Mouse (Mus musculus): ENCODE data around the gene Sipa1l3.

Sipa1l3 gene

DNA sequence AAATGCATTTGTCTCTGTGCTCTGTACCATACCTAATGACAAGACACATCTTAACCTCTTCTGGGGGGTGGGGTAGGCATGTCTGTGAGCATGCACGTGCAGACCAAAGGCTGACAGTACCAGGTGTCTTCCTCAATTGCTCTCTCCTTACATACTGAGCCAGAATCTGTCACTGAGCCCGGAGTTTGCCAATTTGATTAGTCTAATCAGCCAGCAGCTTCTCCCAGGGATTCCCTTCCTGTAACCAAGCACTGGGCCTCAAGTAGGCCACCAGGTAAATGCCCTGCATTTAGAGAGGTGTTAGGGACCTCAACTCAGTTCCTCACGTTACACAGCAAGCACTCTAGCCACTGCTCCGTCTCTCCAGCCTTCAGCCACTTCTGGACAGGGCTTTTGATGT lies 38.3 kb downstream of the Sipa1l3 start:
- no peak for DNase-seq (ENCODE audit: low spot score in 2 of 2)

DNA sequence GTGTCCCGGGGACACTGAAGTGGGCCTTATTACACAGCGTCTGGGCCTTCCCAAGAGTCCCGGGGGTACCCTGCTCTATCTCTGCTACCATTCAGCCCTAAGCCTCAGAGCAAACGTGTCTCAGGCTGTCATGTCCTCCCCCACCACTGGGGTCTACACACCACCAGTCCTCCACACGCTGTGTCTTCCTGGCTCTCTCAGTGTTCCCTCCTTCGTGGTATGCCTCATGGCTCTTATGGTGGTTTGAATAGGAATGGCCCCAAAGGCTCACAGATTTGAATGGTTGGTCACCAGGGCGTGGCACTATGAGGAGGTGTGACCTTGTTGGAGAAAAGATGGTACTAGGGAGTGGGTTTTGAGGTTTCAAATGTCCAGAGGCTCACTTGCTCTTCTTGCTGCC lies 43.4 kb downstream of the Sipa1l3 start:
- DNase-seq (ENCODE audit: low spot score in 2 of 2): no peak

DNA sequence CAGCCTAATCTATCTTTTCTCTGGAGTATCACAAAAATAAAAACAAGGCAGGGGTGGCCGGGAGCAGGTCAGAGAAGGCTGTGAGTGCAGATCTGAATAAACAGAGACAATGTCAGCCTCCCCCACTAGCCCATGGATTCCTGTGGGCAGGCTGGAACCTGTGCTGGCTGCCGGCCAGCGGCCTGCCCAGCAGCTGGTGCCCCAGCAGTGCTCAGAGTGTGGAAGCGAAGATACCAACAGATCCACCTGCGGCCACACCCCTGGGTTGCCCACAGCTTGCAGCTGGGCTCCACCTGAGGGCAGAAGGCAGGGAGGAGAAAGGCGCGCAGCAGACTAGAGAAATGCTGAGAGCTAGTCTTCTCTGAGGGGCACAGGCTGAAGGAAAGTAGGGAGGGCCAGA lies 47.1 kb downstream of the Sipa1l3 start:
- DNase-seq (ENCODE audit: low spot score in 2 of 2): peak; percentile 60 to 67

DNA sequence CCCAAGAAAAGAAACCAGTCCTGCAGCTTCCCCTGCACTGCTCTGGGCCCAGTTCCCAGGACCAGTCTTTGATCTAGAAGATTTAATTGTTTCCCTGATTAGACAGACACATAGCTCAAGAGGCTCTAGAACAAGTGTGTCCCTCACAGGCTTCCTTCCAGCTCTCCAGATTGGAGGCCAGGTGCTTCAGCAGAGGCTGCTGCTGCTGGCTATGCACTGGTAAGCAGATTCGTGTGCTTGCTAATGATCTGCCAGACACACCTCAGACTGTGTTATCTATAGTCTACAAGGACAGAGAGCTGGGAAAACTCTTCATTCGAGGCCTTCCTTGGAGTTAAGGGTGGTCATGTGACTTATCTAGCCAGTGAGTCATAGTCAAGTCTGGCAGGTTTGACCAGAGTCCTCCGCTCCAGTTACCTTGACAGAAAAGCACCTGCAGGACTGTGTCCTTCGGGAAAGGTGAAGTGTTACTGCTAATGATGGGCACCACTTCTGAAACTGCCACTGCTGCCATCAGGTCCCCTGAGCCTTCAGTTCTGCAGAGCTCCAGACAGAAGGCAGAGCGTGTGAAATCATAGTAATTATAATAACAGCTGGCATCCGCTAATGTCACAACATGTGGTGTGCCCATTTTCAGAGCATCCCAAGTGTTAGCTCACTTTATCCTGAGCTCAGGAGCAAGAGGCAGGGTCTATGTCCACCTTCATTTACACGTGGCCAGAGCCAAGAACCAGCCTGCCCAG lies 48.7 kb downstream of the Sipa1l3 start:
- DNase-seq (ENCODE audit: low spot score in 2 of 2): peak in 1 of 2 experiments; percentile 50

DNA sequence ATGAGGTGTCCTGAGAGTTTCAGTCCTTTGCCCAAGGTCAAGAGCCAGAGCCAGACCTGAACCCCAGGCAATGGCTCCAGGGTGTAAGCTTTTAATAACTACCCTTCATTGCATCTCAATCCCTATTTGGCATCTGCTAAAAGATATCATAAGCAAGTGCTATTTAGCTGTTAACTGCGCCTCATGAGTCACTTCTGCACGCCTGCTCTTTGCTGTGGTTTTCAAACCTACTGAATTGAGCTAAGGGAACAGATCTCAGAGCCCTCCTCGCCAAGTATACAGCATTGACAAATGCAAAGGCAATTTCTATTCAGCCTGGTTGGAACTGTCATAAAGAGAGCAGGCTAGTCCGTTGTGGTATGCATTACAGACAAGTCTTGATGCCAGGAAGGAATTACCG lies 49.8 kb downstream of the Sipa1l3 start:
- DNase-seq (ENCODE audit: low spot score in 2 of 2): no peak

DNA sequence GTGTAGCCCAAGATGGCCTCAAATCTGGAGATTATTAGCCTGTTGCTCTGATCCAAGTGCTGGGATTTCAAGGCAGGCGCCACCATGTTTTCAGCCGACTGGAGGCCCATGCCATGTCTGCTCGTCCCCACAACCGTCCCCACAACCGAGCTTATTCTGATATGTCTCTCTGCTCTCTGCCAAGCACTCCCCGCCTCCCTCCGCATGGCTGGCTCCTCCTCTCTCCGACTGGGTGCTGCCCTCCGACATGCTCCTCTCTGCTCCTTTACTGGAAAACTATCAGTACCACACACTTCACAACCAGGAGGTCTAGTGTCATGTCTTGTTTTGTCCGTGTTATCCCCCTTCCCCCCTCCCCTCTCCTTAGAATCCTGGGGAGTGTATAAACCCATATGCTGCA lies 51.9 kb downstream of the Sipa1l3 start:
- DNase-seq (ENCODE audit: low spot score in 2 of 2): no peak

DNA sequence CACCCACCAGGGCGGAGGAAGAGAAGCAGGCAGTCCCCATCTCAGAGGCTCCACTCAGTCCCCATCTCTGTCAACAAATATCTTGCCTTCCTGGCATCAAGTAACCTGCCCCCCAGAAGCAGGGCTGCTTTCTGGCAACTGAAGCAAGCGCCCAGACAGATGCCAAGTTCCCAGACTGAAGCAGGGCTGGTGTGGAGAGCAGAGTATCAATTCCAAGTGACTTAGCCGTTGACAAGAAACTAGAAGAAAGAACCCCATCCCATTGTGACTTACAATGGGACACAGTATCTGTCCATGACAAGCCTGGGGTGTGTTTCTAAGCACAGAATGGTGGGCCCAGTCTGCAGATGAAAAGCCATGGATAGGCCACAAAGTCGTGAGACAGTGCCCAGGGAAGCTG lies 52.7 kb downstream of the Sipa1l3 start:
- DNase-seq (ENCODE audit: low spot score in 2 of 2): no peak

DNA sequence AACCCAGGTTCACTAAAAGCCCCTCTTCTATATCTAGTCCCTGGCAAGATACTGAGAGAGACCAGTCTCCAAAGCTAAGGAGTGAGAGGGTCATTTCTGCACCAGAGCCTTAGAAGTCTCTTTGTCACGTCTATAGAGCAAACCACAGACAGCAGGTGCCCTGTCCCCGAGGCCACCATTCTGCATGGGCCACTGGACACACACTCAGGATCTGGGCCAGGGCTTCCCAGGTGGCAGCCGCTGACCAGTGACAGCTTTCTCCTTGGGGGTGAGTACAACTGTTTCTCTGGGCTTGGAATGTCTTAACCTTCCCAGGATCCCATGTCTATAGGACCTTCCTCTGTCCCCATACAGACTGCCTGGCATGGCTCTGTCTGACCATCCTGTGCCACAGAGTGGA lies 55.6 kb downstream of the Sipa1l3 start:
- no peak for DNase-seq (ENCODE audit: low spot score in 2 of 2)

DNA sequence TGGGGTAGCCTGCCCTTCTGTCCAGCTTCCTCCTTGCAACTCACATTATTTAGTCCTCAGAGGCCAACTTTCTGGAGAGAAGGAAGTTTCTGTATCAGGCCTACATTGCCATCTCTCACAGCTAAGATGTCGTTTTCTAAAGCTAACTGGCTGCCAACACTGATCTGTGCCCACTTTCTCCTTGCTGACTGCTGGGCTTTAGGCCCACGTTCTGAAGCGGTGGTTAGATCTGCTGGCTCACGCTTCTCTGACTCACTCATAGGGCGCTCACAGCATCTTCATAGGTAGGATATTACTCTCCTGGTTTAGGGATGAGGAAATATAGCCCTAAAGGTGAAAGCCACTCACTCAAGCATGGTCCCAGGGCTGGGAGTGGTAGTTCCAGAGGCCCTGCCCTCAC lies 56.3 kb downstream of the Sipa1l3 start:
- DNase-seq (ENCODE audit: low spot score in 2 of 2): no peak

DNA sequence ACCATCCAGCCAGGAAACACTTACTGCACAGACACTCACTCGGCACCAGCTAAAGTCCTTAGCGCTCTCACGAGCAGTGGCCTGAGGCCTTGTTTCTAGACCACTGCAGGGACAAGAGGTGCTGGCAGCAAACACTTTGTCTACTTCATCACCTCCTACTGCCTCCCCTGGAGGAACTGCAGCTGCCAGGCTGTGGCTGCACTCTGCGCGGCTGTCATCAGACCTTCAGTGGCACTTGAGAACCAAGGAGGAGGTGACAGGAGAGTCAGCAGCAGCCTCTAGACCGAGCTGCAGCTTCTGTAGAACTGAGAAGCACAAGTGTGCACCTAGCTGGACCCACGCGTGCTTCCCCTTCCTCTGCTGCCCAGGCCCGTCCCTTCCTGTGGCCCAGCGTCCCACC lies 56.9 kb downstream of the Sipa1l3 start:
- DNase-seq (ENCODE audit: low spot score in 2 of 2): no peak

DNA sequence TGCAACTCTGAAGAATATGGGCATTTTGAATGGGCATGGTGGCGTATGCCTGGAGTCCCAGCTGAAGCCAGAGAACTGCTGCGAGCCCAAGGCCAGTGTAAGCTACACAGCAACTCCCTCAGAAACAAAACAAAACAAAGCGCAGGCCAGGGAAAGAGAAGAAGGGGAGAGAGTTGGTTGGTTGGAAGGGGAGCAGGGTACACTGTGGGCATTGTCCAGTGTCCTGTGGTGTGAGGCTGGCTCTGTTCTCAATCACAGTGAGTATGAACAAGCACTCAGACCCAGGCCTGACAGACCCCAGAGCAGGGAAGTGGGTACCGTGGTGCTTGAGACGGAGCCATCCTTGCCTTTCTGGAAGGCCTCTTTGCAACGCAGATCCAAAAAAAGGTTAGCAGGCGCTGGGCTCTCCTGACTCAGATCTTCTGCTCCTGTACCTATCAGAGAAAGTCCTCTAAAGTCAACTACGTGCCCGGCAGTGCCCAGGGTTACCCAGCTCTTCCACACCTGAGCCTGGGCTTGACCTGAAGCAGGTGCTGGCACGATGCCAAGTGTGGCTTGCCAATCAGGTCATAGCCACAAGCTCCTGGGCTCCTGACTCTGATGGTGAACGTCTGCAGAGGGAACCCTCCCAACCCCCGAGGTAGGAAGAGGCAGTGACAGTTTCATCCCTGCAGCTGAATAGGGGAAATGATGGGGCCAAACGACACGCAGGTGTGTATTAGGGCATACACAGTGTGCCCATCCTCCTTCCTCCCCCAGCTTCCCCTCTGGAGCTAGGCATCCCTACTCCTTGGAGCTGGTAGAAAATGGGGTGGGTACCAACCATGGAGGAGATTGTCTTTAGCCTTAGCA lies 59.3 kb downstream of the Sipa1l3 start:
- DNase-seq (ENCODE audit: low spot score in 2 of 2): no peak

DNA sequence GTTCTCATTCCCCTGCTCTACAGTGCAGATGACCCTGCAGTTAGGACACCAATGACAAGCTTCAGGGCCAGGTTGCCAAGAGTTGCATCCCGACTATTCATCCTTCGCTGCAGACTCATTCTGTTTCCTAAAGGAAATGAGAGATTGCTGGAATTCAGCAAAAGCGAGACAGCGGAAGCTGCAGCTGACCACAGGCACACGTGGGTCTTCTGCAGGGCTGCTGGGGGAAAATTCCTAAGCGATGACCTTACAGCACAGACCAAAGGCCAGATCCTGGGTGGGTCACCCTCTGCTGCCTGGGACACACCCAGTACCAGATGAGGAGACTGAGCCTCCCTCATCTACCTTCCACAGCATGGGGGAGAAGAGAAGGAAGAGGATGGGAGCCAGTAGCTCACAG lies 60.7 kb downstream of the Sipa1l3 start:
- no peak for DNase-seq (ENCODE audit: low spot score in 2 of 2)

DNA sequence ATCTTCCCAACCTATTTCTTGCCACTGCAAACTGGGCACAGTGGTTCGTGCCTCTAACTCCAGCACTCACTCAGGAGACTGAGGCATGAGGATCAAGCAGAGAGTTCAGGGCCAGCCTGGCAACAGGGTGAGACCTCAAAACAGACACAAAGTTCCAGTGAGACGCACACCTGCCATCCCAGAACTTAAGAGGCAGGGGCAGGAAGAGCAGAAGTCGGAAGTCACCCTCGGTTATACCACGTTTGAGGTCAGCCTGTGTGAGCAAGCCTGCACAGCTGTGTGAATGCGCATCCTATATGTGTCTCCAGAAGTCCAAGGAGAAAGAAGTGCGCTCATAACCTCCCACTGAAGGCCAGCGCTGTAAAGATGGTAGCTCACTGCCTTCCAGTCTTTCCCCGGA lies 61.7 kb downstream of the Sipa1l3 start:
- no peak for DNase-seq (ENCODE audit: low spot score in 2 of 2)

DNA sequence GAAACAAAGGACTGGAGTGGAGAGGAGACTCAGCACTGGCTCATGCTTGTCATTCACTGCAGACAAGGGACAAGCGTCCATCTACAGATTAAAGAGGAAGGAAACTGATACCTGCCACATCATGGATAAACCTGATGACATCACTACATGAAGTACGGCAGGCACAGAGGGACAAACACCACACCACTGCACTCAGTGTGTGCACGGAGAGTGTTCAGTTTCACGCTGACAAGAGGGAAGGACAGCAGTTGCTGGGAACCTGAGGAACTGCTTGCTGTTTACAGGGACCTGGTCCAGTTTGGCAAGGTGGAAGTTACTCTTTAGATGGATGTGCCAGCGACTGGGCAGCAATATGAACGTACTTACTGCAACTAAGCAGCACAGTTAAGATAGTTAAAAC lies 62.9 kb downstream of the Sipa1l3 start:
- DNase-seq (ENCODE audit: low spot score in 2 of 2): no peak

DNA sequence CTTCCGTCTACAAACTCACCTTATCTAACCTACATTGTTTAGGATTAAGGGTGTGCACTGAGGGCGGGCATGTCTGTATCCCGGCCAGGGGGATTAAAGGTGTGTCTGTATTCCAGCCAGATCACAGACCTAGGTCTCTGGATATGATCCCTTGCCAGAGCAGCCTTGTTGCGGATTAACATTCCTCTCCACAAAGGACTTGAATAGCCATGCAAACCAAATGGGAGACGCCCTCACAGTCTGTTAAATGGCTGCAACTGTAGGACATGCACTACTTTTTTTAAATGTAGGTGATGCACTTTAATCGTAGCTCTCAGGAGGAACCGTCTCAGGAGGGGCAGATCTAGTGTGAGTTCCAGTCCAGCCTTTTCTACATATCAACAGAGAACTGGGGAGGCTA lies 63.5 kb downstream of the Sipa1l3 start:
- DNase-seq (ENCODE audit: low spot score in 2 of 2): no peak

DNA sequence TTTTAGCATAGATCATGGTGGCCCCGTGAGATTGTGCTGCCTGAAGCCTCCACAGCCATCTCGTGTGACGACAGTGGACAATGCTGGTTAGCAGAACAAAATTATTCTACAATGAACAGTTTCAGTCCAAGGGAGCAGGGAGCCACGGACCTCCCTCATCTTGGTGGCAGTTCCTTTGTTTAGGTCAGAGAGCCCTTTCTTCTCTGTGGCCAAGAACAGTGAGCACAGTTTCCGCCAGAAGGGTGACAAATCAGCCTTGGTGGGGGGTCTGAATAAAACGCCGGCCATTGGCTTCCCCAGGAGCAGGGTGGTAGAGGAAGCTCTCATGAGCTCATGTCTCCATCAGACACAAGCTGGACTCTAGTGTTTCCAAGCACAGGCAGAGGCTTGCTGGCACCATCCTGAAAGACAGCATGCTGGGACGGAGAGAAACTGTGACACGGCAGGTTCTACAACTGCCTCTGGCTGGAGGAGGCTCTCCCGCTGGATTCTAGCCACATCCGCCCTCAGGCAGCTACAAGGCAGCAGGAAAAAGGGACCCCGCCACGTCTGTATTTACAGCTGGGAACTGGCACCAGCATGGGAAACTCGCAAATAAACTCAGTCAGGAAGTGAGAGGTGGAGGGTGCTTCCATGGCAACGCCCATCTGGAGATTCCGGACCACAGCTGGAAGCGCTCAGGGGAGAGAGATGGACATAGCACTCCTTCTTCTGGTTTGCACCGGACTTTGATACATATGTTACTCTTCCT lies 65.3 kb downstream of the Sipa1l3 start:
- DNase-seq (ENCODE audit: low spot score in 2 of 2): peak in 1 of 2 experiments; percentile 48

DNA sequence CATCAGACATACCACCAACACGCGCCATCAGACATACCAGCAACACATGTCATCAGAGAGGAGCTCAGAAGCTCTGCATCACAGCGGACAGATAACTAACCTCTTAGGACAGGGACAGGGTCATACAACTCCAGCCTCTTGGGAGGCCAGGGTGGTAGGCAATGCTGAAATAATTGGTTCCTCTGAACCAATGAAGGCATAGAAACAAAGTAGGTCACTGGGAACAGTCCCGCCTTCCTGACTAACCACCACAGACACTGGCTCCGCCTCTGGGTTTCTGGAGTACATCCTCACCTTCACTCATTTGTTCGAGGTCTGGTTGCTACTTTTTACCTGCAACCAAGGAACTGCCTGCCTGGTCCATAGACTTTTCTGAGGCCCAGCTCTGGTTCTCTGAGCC lies 66.1 kb downstream of the Sipa1l3 start:
- DNase-seq (ENCODE audit: low spot score in 2 of 2): no peak

DNA sequence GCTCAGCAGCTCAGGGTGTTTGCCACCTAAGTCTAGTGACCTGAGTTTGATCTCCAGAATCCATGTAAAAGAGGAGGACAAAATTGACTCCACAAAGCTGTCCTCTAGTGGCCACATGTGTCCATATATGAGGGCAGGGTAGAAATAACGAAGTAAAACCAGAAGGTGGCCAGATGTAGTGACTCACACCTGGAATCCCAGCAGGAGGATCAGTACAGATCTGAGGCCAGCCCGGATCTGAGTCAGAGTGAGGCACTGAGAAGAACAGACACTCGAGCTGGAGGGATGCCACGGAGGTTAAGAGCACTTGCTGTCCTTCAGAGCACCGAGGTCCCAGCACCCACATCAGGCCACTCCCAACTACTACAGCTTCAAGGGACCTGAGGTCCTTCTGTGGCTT lies 68.3 kb downstream of the Sipa1l3 start:
- no peak for DNase-seq (ENCODE audit: low spot score in 2 of 2)

DNA sequence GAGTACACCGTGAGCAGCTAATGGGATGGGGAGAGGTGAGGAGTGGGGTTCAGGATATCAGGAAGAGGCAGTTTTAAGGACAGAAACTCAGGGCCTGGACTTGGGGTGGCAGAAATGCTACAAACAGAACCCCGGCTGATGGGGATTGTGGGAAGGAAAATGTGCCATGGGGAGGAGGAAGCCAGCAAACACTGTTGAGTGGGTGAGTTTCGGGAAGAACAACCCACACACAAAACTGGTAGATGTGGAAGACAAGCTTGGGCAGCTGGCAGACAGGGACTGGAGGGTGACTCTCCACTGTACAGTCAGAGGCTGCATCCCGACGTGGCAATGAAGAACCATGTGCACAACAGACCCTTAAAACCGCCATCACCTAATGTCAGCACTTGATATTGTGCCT lies 69.6 kb downstream of the Sipa1l3 start:
- DNase-seq (ENCODE audit: low spot score in 2 of 2): no peak

DNA sequence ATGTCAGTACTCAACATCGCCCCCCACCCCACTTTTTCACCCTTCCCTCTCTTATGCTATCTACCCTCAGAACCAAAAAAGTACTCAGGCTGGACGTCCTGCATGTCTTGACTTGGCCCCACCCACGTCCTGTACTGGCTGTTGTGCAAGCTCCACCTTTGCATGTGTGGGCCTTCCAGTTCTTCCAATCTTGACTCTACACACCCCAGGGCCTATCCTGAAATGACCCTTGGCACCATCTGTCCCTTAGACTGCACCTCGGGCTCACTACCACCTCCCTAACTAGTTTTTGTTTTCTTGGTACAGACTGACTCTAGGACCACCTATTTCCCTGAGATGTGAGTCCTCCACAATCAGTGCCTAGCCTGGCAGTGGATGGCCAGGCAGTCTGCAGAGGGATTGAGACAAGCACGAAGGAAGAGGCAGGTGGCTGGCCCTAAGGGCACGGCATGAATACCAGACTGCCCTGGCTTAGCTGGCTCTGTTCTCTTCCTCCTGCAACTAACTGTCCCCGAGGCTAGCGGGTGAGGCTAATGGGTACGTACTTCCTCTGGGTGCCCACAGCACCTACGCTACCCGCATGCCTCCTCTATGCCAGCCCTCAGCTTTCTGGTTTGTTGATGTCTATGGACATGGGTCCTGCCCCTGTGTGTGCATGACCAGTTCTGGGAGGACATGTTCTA lies 71.2 kb downstream of the Sipa1l3 start:
- DNase-seq (ENCODE audit: low spot score in 2 of 2): no peak

DNA sequence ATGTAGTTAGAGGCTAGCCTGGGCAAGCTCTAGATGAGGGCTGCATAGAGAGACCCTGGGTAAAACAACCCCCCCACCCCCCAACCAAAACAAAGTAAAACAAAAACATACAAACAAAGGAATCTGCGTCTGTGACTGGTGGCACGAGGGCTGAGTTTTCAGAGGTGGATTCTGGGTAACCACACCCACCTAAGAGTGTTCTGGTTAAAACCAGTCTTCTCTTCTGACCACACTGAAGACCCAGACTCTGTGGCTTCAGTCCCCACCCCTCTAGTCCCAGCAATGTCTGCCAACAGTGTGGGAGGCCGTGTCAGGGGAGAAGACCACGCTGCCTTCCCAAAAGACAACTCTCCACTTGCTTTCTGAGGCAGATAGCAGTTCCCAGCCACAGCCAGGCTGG lies 72.3 kb downstream of the Sipa1l3 start:
- DNase-seq (ENCODE audit: low spot score in 2 of 2): no peak

DNA sequence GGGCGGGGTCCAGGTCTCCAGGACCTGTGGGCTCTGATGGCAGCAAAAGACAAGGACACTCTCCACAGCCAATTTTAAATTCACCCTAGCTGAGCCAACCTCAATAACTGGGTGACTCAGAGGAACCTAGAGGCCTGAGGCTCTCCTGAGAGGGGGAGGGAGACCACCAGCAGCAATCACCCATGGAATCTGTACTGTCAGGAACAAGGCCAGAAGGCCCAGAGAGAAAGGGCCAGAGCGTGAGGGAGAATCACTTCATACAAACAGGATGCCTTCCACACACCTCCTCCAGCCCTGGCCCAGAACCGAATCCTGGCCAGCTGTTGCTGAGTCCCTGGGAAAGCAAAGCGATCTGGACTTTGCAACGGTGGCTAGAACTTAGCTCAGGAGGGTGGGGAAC lies 73.9 kb downstream of the Sipa1l3 start:
- no peak for DNase-seq (ENCODE audit: low spot score in 2 of 2)
